Mouse (Mus musculus) stomach, postnatal 0 days (tissue): ENCODE data around the gene Pnpla3. TPM values are rescaled to one million over a fixed set of nuclear protein-coding genes. Genes with fewer than 3 reads are reported as not detected.

ENCODE experiments used
- ATAC-seq: fragments of 200-750 bp; cut with Nextera tagmentation; 2 replicates; pipeline ENCODE4 v1.8.0; 2017; ENCODE audit not compliant: low FRiP score, low TSS enrichment
- DNase-seq: peaks from one replicate; pipeline ENCODE4 v3.0.0-alpha.2; 2016; ENCODE audit warnings: low spot score
- H3K27ac ChIP-seq: fragments of 300-500 bp; sonication (generic); replicated peaks from 2 replicates; pipeline ENCODE4 v1.5.1; 2014; ENCODE audit warnings: mild to moderate bottlenecking, control low read depth
- H3K27me3 ChIP-seq: fragments of 300-500 bp; sonication (generic); 2 replicates; pipeline ENCODE4 v1.6.1; 2014; ENCODE audit warnings: low read length; ENCODE audit not compliant: control insufficient read depth, insufficient read depth
- H3K36me3 ChIP-seq: fragments of 300-500 bp; sonication (generic); 2 replicates; pipeline ENCODE4 v1.6.1; 2014; ENCODE audit warnings: low read length, mixed read lengths; ENCODE audit not compliant: control insufficient read depth, insufficient read depth
- H3K4me1 ChIP-seq: fragments of 300-500 bp; sonication (generic); replicated peaks from 2 replicates; pipeline ENCODE4 v1.6.1; 2014; ENCODE audit warnings: antibody characterized with exemption; ENCODE audit not compliant: control insufficient read depth, insufficient read depth
- H3K4me2 ChIP-seq: fragments of 300-500 bp; sonication (generic); replicated peaks from 2 replicates; pipeline ENCODE4 v1.6.1; 2014; ENCODE audit warnings: low read depth, mild to moderate bottlenecking, control low read depth, moderate library complexity
- H3K4me3 ChIP-seq: fragments of 300-500 bp; sonication (generic); 2 replicates; pipeline ENCODE4 v1.5.1; 2014; ENCODE audit warnings: low read depth, low read length, control low read depth
- H3K9ac ChIP-seq: fragments of 300-500 bp; sonication (generic); 2 replicates; pipeline ENCODE4 v1.6.1; 2014; ENCODE audit warnings: mild to moderate bottlenecking, low read length, control low read depth, mixed read lengths
- H3K9me3 ChIP-seq: fragments of 300-500 bp; sonication (generic); 2 replicates; pipeline ENCODE4 v1.6.1; 2016; ENCODE audit warnings: low read length; ENCODE audit not compliant: control insufficient read depth
- CTCF ChIP-seq: IDR thresholded peaks from 2 replicates; pipeline ENCODE4 v1.5.1; 2016; ENCODE audit warnings: antibody characterized with exemption, low read depth, mild to moderate bottlenecking, moderate library complexity
- EP300 ChIP-seq: optimal IDR thresholded peaks from 2 replicates; pipeline ENCODE3; 2016; ENCODE audit warnings: antibody characterized with exemption
- WGBS: fragments of 180-500 bp; shearing (Covaris S2); extraction: QIAGEN DNeasy Blood & Tissue Kit; methylation state at CpG from one replicate; pipeline ENCODE4 v1.1.7; 2014; 5-methylcytosine and 5-hydroxymethylcytosine counted together
- polyA plus RNA-seq: library from polyadenylated mRNA; unstranded; fragments of >200 nt; fragmentation: Nextera tagmentation; extraction: Ambion mirVana; gene quantifications from 2 replicates; pipeline ENCODE4 v1.2.1, GENCODE M21; 2015

Pnpla3 gene
- polyA plus RNA-seq, 1 experiment from 2014 or later: 3.0 TPM

- H3K4me1 ChIP-seq: no peaks in the 10 kb centered on the region
- DNase-seq: no peak
- H3K36me3 ChIP-seq: no peaks in the 10 kb centered on the region
- no peak overlapping the region for H3K4me2 ChIP-seq
- no peaks in the 10 kb centered on the region for H3K9me3 ChIP-seq
- H3K27me3 ChIP-seq: no peaks in the 10 kb centered on the region
- H3K4me3 ChIP-seq: no peak overlapping the region
- ATAC-seq: no peak
- H3K9ac ChIP-seq: no peak overlapping the region
- no peak overlapping the region for H3K27ac ChIP-seq
- 83% methylated on average over 15 of the region's 15 CpGs for WGBS
- no peak for TF ChIP-seq EP300
- no peak for TF ChIP-seq CTCF
Measured at GRCm38 (mm10) chr15:84226918-84227317, 59.3 kb downstream of the Pnpla3 start.

- no peak overlapping the region; the same call in 1 of the 2 replicates for H3K27ac ChIP-seq
- peak overlapping the region; percentile 83 for H3K4me2 ChIP-seq
- no peak overlapping the region for H3K9ac ChIP-seq
- TF ChIP-seq EP300: no peak
- TF ChIP-seq CTCF: no peak
- H3K4me1 ChIP-seq: no peaks in the 10 kb centered on the region
- H3K9me3 ChIP-seq: no peaks in the 10 kb centered on the region
- DNase-seq (no peak), ATAC-seq (no peak)
- H3K36me3 ChIP-seq: no peaks in the 10 kb centered on the region
- 0 out of 2 replicates have a peak overlapping the region, but pooled peaks have one; percentile 51 for H3K4me3 ChIP-seq
- no peaks in the 10 kb centered on the region for H3K27me3 ChIP-seq
- WGBS: 30% methylated on average over 5 of the region's 5 CpGs
Measured at GRCm38 (mm10) chr15:84230661-84231060, 63.0 kb downstream of the Pnpla3 start.

GRCm38 (mm10) chr15:84231113-84231712, 63.6 kb downstream of the Pnpla3 start:
- Histone ChIP-seq H3K9me3 (no peaks in the 10 kb centered on the region), H3K36me3 (no peaks in the 10 kb centered on the region), H3K4me1 (no peaks in the 10 kb centered on the region), H3K27ac (peak overlapping the region; percentile 45; the same call in 1 of the 2 replicates), H3K4me2 (peak overlapping the region; percentile 83), H3K4me3 (peak overlapping the region; percentile 51), H3K9ac (peak overlapping the region; percentile 59; the same call in 1 of the 2 replicates), H3K27me3 (no peaks in the 10 kb centered on the region)
- DNase-seq (peak; percentile 48), ATAC-seq (no peak)
- WGBS: 13% methylated on average over 16 of the region's 16 CpGs
- no peak for TF ChIP-seq CTCF
- TF ChIP-seq EP300: no peak

- peak within 1 kb of the TSS; percentile 45; the same call in 1 of the 2 replicates for H3K27ac ChIP-seq
- H3K9me3 ChIP-seq: no peaks in the 10 kb centered on the region
- WGBS: 3% methylated on average over 40 of the region's 53 CpGs
- TF ChIP-seq CTCF: peak; percentile 2; the same call in 1 of the 2 replicates
- no peak for TF ChIP-seq EP300
- peak within 1 kb of the TSS; percentile 83 for H3K4me2 ChIP-seq
- ATAC-seq (peak; percentile 41; the same call in 1 of the 2 replicates), DNase-seq (peak; percentile 31)
- H3K36me3 ChIP-seq: no peaks in the 10 kb centered on the region
- H3K4me3 ChIP-seq: peak within 1 kb of the TSS; percentile 51
- peak within 1 kb of the TSS; percentile 59 for H3K9ac ChIP-seq
- no peaks in the 10 kb centered on the region for H3K27me3 ChIP-seq
- H3K4me1 ChIP-seq: no peaks in the 10 kb centered on the region
Measured at GRCm38 (mm10) chr15:84231721-84232561, 64.3 kb downstream of the Pnpla3 start, which contains the start of gene Parvb. Gene Parvb (plus strand): TSS chr15:84232043.

GRCm38 (mm10) chr15:84232609-84233008, 65.0 kb downstream of the Pnpla3 start:
- 0 out of 2 replicates have a peak overlapping the region, but pooled peaks have one; percentile 13 for H3K27ac ChIP-seq
- 34% methylated on average over 8 of the region's 8 CpGs for WGBS

More at GRCm38 (mm10) chr15:84232609-84233008, 65.0 kb downstream of the Pnpla3 start:
- TF ChIP-seq EP300 (no peak), CTCF (no peak)
- H3K27me3 ChIP-seq: no peaks in the 10 kb centered on the region
- H3K4me1 ChIP-seq: no peaks in the 10 kb centered on the region
- no peaks in the 10 kb centered on the region for H3K9me3 ChIP-seq
- no peak overlapping the region for H3K9ac ChIP-seq
- peak overlapping the region; percentile 51; the same call in 1 of the 2 replicates for H3K4me3 ChIP-seq
- DNase-seq: no peak
- no peaks in the 10 kb centered on the region for H3K36me3 ChIP-seq
- no peak for ATAC-seq
- H3K4me2 ChIP-seq: peak overlapping the region; percentile 83
